Mouse (Mus musculus) stomach, postnatal 0 days (tissue): ENCODE data around the gene Tmem202. TPM values are rescaled to one million over a fixed set of nuclear protein-coding genes. Genes with fewer than 3 reads are reported as not detected.

ENCODE experiments used
- ATAC-seq: fragments of 200-750 bp; cut with Nextera tagmentation; 2 replicates; pipeline ENCODE4 v1.8.0; 2017; ENCODE audit not compliant: low FRiP score, low TSS enrichment
- DNase-seq: peaks from one replicate; pipeline ENCODE4 v3.0.0-alpha.2; 2016; ENCODE audit warnings: low spot score
- H3K27ac ChIP-seq: fragments of 300-500 bp; sonication (generic); replicated peaks from 2 replicates; pipeline ENCODE4 v1.5.1; 2014; ENCODE audit warnings: mild to moderate bottlenecking, control low read depth
- H3K27me3 ChIP-seq: fragments of 300-500 bp; sonication (generic); 2 replicates; pipeline ENCODE4 v1.6.1; 2014; ENCODE audit warnings: low read length; ENCODE audit not compliant: control insufficient read depth, insufficient read depth
- H3K36me3 ChIP-seq: fragments of 300-500 bp; sonication (generic); 2 replicates; pipeline ENCODE4 v1.6.1; 2014; ENCODE audit warnings: low read length, mixed read lengths; ENCODE audit not compliant: control insufficient read depth, insufficient read depth
- H3K4me1 ChIP-seq: fragments of 300-500 bp; sonication (generic); replicated peaks from 2 replicates; pipeline ENCODE4 v1.6.1; 2014; ENCODE audit warnings: antibody characterized with exemption; ENCODE audit not compliant: control insufficient read depth, insufficient read depth
- H3K4me2 ChIP-seq: fragments of 300-500 bp; sonication (generic); replicated peaks from 2 replicates; pipeline ENCODE4 v1.6.1; 2014; ENCODE audit warnings: low read depth, mild to moderate bottlenecking, control low read depth, moderate library complexity
- H3K4me3 ChIP-seq: fragments of 300-500 bp; sonication (generic); 2 replicates; pipeline ENCODE4 v1.5.1; 2014; ENCODE audit warnings: low read depth, low read length, control low read depth
- H3K9ac ChIP-seq: fragments of 300-500 bp; sonication (generic); 2 replicates; pipeline ENCODE4 v1.6.1; 2014; ENCODE audit warnings: mild to moderate bottlenecking, low read length, control low read depth, mixed read lengths
- H3K9me3 ChIP-seq: fragments of 300-500 bp; sonication (generic); 2 replicates; pipeline ENCODE4 v1.6.1; 2016; ENCODE audit warnings: low read length; ENCODE audit not compliant: control insufficient read depth
- CTCF ChIP-seq: IDR thresholded peaks from 2 replicates; pipeline ENCODE4 v1.5.1; 2016; ENCODE audit warnings: antibody characterized with exemption, low read depth, mild to moderate bottlenecking, moderate library complexity
- EP300 ChIP-seq: optimal IDR thresholded peaks from 2 replicates; pipeline ENCODE3; 2016; ENCODE audit warnings: antibody characterized with exemption
- WGBS: fragments of 180-500 bp; shearing (Covaris S2); extraction: QIAGEN DNeasy Blood & Tissue Kit; methylation state at CpG from one replicate; pipeline ENCODE4 v1.1.7; 2014; 5-methylcytosine and 5-hydroxymethylcytosine counted together
- polyA plus RNA-seq: library from polyadenylated mRNA; unstranded; fragments of >200 nt; fragmentation: Nextera tagmentation; extraction: Ambion mirVana; gene quantifications from 2 replicates; pipeline ENCODE4 v1.2.1, GENCODE M21; 2015

The Tmem202 gene
- polyA plus RNA-seq, 1 experiment from 2014 or later, result 0.25 TPM

- Histone ChIP-seq H3K4me1 (no peaks in the 10 kb centered on the region; the same call in 1 of the 2 replicates), H3K36me3 (no peaks in the 10 kb centered on the region), H3K4me2 (no peak overlapping the region), H3K27me3 (no peaks in the 10 kb centered on the region), H3K27ac (no peak overlapping the region), H3K4me3 (no peak overlapping the region), H3K9ac (no peak overlapping the region), H3K9me3 (no peaks in the 10 kb centered on the region)
- no peak for ATAC-seq
- no peak for TF ChIP-seq EP300
- TF ChIP-seq CTCF, result no peak
- WGBS, result 84% methylated on average over 5 of the region's 5 CpGs
- DNase-seq, result no peak
These were observed 5.1 kb upstream of the Tmem202 start for GRCm38 (mm10) chr9:59544739-59545138.

GRCm38 (mm10) chr9:59542766-59543324 lies 3.2 kb upstream of the Tmem202 start:
- H3K27me3 ChIP-seq, result no peaks in the 10 kb centered on the region
- no peak overlapping the region for H3K4me3 ChIP-seq
- H3K4me2 ChIP-seq, result 0 out of 2 replicates have a peak overlapping the region, but pooled peaks have one; percentile 3
- no peak overlapping the region for H3K9ac ChIP-seq
- H3K27ac ChIP-seq, result no peak overlapping the region
- H3K9me3 ChIP-seq, result no peaks in the 10 kb centered on the region
- H3K36me3 ChIP-seq, result no peaks in the 10 kb centered on the region
- DNase-seq (no peak), ATAC-seq (no peak)
- no peaks in the 10 kb centered on the region; the same call in 1 of the 2 replicates for H3K4me1 ChIP-seq
- no peak for TF ChIP-seq CTCF
- no peak for TF ChIP-seq EP300

DNA sequence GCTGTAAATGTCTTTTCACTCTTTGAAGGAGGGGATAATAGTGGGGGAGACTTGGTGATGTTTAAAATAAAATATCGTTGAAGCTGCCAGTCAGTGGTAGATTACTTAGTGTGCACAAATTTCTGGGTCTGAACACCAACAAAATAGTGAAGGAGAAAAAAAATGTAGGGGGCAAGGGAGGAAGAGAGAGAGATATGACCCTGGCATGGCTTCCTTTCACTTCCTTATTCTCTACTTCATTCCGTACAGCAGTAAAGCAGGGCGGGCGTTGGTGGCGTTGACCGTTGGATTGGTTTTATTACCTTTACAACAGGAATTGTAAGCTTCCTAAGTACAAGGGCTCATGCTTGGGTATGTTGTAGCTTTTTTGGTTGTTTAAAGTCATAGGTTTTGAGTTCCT lies 2.0 kb upstream of the Tmem202 start:
- Histone ChIP-seq H3K4me3 (no peak overlapping the region), H3K27me3 (no peaks in the 10 kb centered on the region), H3K4me2 (no peak overlapping the region), H3K9ac (no peak overlapping the region), H3K9me3 (no peaks in the 10 kb centered on the region), H3K36me3 (no peaks in the 10 kb centered on the region), H3K27ac (no peak overlapping the region), H3K4me1 (no peaks in the 10 kb centered on the region; the same call in 1 of the 2 replicates)
- no peak for TF ChIP-seq CTCF
- TF ChIP-seq EP300, result no peak
- 91% methylated on average over 6 of the region's 6 CpGs for WGBS
- no peak for DNase-seq
- ATAC-seq, result no peak

- DNase-seq (peak; percentile 54), ATAC-seq (peak; percentile 73)
- TF ChIP-seq EP300 (no peak), CTCF (peak; percentile 58)
- 67% methylated on average over 3 of the region's 3 CpGs for WGBS
- Histone ChIP-seq H3K4me1 (no peaks in the 10 kb centered on the region; the same call in 1 of the 2 replicates), H3K4me2 (no peak overlapping the region), H3K4me3 (no peak overlapping the region), H3K9ac (no peak overlapping the region), H3K36me3 (no peaks in the 10 kb centered on the region), H3K27ac (no peak overlapping the region), H3K27me3 (no peaks in the 10 kb centered on the region), H3K9me3 (no peaks in the 10 kb centered on the region)
These were observed 2.0 kb downstream of the Tmem202 start for GRCm38 (mm10) chr9:59537651-59538050.

- Histone ChIP-seq H3K4me3 (no peak overlapping the region), H3K9ac (no peak overlapping the region), H3K4me1 (no peaks in the 10 kb centered on the region), H3K4me2 (no peak overlapping the region), H3K9me3 (no peaks in the 10 kb centered on the region), H3K27ac (no peak overlapping the region), H3K27me3 (no peaks in the 10 kb centered on the region), H3K36me3 (no peaks in the 10 kb centered on the region)
- WGBS, result 56% methylated on average over 4 of the region's 4 CpGs
- DNase-seq, result no peak
- no peak for TF ChIP-seq CTCF
- TF ChIP-seq EP300, result no peak
- ATAC-seq, result no peak
These were observed 5.8 kb downstream of the Tmem202 start for GRCm38 (mm10) chr9:59533889-59534288.

DNA sequence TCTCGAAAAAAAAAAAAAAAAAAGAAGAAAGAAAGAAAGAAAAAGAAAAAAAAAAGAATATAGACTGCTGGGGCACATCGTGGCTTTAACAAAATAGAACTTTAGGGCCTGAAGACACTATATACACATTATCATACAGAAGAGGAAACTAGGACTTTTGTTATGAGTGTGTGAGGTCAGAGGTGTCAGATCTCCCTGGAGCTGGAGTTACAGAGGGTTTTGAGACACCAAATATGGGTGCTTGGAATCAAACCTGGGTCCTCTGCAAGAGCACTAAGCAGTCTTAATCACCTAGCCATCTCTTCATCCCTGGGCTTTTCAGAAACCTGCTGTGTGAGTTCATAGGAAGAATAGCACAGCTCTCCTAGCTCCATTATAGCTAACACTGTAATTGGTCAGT lies 6.2 kb downstream of the Tmem202 start:
- DNase-seq (no peak), ATAC-seq (no peak)
- Histone ChIP-seq H3K36me3 (no peaks in the 10 kb centered on the region), H3K4me1 (no peaks in the 10 kb centered on the region), H3K4me3 (no peak overlapping the region), H3K4me2 (no peak overlapping the region), H3K9ac (no peak overlapping the region), H3K27me3 (no peaks in the 10 kb centered on the region), H3K9me3 (no peaks in the 10 kb centered on the region), H3K27ac (no peak overlapping the region)
- TF ChIP-seq EP300 (no peak), CTCF (no peak)
- 63% methylated on average over 2 of the region's 2 CpGs for WGBS
